Mouse (Mus musculus): ENCODE results near the gene Olfr875.
"Not testable (repeated sequence)": the region's sequence is repeated elsewhere in the genome, so short reads cannot be mapped to it uniquely, and the experiment has no call there.

Gene Olfr875

DNA sequence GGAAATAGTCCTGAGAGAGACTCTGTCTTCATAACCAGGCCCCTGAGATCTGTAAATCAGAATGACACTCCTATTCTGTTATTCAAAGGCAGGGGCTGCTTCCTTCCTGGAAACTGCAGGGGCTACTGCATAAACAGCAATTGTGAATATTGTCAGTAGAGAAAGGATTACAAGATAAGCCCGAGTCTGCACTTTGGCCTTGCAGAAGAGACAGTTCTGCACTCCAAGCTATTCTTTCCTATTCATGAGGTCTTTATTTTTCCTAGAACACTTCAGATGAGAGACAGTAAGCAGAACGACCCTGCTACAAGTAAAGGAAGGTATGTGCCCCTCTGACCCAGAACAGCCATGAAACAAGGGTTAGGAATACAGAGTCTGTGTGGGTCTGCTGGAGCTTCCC lies at the start of gene Olfr875:
Gene Olfr875, plus strand, starts transcription at position 99 of the 400 bp plus-strand sequence.
- no peak for DNase-seq (ENCODE audit: low spot score in 2 of 2)

DNA sequence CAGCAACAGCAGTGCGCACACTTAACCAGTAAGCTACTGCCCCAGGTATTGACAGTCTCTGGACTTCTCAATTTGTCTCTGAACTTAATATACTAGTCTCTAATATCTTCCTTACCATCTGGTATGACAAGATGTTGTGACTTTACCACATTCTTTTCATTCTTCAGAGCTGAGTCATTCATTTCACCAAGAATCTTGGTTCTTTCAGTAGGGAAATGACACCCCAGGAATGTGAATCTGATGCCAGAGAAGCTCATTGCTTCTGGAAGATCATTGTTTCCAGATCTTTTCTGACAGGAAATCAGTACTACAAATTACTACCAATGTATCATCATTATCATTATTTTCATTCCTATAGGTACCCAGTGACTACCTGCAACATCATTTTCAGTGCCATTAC lies 37.3 kb upstream of the Olfr875 start:
- DNase-seq (ENCODE audit: low spot score in 2 of 2), result no peak

DNA sequence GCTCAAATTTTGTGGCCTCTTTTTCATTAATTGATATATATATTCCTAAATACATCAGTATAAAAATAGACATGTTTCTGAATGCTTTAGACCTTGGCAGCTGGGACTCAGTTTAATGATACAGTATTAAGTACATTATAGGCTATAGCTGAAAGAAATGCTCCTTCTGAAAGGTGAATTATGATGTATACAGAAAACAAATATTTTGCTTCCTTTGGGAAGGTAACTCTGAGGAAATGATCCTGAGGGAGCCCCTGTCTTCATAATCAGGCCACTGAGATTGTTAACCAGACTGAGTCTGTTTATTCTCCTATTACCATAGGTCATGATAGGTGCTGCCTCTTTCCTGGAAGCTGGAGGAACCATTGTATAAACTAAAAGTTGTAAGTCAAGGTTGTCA lies 26.9 kb upstream of the Olfr875 start, which contains the start of gene Olfr874:
Gene Olfr874, plus strand, starts transcription at position 301 of the 400 bp plus-strand sequence.
- DNase-seq (ENCODE audit: low spot score in 2 of 2), result no peak

DNA sequence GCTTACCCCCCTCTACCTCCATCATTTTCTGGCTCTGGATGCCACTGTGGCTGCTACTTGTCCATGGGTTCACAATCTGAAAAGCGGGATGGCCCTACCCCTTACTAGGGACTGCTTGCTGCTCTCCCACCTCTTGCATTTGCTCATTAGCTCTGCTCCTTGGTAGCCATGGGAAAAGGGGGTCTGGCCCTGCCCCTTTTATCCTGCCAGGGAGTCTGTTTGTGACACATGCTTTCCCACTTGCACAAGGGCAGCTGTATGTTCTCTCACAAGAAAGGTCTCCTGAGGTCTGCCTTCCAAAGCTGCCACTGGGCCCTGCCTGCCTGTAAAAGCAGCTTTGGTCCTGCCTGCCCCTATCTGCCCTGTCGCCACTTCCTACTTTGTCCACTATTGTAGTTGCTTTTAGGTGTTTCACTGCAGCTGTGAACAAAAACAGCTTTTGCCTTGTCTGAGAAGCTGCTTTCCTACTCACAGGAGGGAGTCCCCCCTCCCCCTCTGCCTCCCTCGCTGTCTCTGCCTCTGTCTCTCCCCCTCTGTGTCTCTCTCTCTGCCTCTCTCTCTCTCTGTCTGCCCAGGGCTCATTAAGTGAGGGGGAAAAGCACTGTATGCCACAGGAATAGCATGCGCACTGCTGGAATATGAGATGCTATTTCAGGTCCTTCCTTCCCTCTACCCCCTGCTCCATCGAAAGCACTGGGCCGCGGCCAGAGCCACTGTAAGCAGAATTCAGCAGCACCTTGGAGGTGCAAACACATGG lies 21.2 kb upstream of the Olfr875 start:
- DNase-seq (ENCODE audit: low spot score in 2 of 2), result peak; percentile 12 to 36

DNA sequence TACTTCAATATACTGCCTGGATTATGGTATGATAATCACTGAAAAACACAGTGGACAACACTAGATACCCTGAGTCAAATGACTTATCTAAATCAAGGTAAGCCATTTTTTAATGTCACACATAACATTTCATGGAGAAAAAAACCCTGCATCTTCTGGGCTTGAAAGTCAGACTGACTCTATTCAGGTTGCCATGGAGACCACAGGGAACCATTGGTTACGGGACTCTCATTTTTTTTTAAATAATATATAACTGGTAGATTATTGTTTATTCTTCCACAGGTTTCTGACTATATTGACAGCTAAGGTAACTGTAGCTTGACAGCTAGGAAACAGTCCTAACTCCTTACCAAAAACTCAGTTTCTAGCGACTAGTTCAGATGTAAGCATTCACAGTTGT lies 20.2 kb upstream of the Olfr875 start:
- DNase-seq (ENCODE audit: low spot score in 2 of 2), result no peak

DNA sequence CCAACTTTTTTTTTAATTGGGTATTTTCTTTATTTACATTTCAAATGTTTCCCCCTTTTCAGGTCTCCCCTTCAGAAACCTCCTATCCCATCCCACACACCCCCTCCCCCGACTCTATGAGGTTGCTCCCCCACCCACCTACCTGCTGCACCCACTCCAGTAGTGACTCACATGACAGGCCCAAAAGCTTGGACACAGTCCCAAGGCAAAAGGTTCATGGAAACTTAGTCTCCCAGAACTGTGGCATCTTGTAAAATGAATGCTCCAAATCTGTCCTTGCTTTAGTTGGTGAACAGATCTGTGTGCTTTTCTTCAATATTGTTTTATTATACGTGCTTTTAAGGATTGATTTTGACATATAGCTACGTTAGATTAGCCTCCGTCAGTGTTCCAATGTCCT lies 19.7 kb upstream of the Olfr875 start:
- DNase-seq (ENCODE audit: low spot score in 2 of 2), result no peak

DNA sequence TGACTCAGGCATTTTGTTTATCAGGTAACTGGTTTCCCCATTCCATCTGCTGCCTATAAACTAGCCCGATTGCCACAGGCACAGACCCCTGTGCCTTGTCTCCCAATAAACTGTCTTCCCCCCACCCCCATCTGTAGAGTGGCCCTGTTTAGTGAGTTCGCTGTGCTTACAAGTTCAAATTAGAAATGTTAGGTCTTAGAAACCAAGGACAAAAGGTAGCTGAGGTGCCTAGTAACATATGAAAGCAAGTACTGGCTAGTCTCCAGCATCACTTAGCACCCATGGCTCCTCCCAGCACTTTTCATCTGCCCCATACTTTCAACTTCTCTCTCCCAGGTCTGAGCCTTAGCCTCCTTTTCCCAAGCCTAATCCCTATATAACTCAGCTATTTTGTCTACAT lies 9.9 kb upstream of the Olfr875 start:
- no peak for DNase-seq (ENCODE audit: low spot score in 2 of 2)

DNA sequence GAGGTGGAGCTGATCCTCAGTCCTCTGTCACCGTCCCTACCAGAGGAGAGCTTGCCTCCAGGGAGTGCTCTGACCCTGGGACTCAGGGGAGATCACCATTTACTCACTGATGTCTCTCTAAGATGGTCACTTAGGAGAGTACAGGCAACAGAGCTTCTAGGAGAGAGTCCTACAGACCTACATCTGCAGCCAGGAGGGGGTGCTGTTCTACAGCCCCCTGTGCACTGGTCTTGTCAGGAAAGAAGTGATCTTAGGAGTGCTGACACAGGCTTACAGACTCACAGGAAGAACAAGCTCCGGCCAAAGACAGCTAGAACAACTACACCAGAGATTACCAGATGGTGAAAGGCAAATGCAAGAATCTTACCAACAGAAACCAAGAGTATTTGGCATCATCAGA lies 9.1 kb upstream of the Olfr875 start:
- no peak for DNase-seq (ENCODE audit: low spot score in 2 of 2)

DNA sequence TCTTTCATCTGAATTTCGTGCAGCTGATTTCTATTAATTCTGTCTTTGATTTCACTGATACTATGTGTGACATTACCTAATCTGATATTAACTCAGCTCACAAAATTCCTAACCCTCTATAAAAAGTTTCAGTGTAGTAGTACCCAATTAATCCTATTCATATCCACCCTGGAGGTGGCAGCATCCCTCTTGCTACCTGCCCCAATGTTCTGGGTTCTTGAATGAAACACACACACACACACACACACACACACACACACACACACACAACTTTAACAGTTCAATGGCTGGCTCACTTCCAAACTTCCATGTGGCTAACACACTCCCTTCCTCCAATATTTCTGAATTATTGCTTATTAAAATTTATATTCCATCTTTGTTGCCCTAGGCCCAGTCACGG lies 996 bp upstream of the Olfr875 start:
- DNase-seq (ENCODE audit: low spot score in 2 of 2), result no peak

DNA sequence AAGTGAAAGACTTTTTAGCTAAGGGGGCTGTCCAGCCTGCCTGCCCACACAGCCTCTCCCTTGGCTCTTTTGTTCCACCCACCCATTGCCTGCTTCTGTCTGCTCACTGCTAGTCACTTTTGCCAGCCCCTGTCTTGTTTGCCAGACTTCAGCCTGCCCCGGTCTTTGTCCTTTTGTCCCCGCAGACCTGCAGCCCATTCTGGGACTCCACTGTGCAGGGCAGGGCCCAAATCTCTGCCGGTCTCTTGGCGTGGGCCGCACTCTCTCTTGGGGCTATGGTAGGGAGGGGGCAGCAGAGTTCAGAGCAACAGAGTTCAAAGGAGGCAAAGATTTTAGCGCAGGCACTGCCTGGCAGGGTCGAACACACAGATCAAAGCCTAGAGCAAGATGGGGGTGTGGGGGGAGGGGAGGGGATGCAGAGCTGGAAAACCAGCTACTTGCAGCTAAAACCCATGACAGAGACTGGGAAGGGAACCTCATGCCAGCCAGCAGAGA lies 11.2 kb downstream of the Olfr875 start:
- peak in 1 of 2 experiments; percentile 6 for DNase-seq (ENCODE audit: low spot score in 2 of 2)

DNA sequence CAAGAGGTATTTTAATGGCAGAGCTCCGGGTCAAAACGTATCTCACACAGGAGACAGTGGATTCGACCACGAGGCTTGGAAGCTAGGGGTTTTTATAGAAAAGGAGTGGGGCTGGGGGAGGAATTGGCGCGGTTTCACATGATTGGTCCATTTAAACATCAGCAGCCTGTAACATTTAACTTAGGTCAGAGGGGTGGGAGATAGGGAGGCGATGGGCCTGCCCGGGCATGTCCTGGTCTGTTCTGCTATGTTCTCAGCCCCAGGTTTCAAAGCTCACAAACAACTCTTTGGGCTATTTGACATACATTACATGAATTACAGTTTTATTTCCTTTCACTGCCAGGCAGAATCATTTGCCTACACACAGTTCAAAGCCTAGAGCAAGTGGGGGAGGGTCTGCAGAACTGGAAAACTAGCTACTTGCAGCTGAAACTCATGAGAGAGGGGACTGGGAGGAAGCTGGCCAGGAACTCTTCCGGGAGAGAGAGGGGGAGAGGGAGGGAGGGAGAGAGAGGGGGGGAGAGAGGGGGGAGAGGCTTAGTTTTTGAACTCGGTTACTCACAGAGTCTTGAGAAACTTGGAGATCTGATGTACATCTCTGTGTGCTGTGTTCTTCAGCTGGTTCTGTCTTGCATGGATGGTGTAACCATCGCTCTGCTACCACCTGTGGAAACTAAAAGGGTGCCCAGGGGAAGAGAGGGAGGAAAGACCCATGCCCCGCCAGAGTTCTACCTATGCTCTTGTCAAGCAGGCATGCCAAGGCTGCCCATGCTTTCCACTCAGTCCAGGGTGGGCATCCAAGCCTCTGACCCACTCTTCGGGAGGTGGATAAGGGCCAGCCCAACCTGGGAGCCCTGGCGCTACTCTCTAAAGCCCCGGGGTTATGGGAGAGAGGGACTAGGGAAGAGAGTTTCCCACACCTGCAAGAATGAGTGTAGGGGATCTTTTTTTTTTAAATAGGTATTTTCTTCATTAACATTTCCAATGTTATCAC lies 12.0 kb downstream of the Olfr875 start:
- DNase-seq (ENCODE audit: low spot score in 2 of 2), result not testable (repeated sequence)

DNA sequence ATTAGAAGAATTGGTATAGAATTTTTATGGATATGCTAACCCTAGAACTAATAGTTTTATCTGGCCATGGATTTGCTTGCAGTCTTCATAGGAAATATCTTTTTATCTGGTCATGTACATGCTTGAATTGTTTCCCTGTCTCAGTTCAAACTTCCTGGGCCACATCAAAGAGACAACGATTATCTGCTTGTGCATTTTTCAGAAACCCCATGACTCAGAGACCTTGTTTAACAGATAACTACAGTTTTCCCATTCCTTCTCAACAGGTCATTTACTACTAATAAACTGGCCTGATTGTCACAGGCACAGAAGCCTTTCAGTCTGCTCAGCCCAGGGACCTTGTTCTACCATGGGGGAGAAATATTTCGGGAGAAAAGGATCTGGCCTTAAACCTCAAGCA lies 14.8 kb downstream of the Olfr875 start:
- DNase-seq (ENCODE audit: low spot score in 2 of 2), result no peak

DNA sequence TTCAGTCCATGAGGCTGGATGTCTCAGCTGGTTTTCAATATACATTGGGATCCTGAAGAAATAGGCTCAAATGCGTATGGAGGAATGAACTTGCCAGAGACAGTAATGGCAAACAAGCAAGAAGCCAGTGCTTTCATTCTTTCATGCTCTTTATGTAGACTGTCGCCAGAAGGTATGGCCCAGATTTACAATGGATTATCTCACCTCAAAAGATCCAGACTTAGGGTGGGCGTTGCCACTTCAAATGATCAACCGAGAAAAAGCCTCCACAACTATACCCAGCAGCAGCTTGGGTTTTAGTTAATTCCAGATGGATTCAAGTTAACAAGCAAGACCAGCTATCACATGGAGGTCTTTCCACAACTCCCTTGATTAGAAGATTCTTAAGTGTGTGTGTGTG lies 30.4 kb downstream of the Olfr875 start:
- DNase-seq (ENCODE audit: low spot score in 2 of 2), result peak in 1 of 2 experiments; percentile 63

DNA sequence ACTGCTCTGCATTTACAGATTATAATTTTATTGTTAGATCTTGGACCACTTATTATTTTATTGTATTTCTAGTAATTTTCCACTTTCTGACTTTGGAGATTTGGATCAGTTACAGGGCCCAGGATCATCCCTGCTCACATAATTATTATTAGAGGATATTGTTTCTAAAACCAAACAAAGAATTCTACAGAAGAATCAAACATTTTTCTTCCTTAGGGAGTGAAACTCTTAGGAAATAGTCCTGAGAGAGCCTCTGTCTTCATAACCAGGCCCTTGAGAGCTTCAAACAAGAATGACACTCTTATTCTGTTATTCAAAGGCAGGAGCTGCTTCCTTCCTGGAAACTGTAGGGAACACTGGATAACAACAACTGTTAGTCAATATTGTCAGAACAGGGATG lies 31.1 kb downstream of the Olfr875 start, which contains the start of gene Olfr876:
Gene Olfr876, plus strand, starts transcription at position 301 of the 400 bp plus-strand sequence.
- DNase-seq (ENCODE audit: low spot score in 2 of 2), result no peak

DNA sequence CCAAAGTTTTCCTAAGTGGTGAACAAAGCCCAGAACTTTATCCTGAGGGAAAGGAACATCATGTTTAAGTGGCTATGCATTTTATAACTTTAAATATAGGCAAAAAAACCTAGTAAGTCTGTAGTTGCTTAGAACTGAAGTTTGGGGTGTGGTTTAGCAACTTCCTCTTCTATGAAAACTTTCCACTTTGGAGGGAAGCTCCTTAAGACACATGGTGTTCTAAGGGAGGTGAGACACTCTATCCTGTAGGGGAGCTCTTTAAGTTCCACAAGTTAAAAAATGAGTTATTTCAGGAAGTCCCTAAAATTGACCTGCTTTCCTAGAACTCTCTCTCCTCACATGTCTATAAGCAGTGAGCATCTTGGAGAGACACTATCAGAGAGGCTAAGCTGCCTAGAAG lies 35.6 kb downstream of the Olfr875 start:
- DNase-seq (ENCODE audit: low spot score in 2 of 2), result no peak

DNA sequence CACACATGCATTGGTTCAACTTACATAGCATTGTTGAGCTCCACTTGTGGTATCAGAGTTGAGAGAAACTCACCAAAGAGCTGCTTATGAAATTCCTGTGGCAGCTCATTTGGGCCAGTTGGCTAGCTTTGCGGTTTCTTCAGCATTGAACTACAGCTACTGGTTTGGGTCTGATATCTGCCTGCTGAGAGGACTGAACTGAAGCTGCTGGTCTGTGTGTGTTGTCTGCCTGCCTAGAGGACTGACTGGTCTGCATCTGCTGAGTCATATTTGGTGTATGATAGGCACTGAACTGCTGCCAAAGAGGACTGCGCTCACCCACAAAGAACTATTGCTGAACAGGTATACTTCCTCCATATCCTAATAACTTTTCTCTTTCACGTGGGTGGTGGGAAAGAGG lies 36.8 kb downstream of the Olfr875 start:
- DNase-seq (ENCODE audit: low spot score in 2 of 2), result no peak

DNA sequence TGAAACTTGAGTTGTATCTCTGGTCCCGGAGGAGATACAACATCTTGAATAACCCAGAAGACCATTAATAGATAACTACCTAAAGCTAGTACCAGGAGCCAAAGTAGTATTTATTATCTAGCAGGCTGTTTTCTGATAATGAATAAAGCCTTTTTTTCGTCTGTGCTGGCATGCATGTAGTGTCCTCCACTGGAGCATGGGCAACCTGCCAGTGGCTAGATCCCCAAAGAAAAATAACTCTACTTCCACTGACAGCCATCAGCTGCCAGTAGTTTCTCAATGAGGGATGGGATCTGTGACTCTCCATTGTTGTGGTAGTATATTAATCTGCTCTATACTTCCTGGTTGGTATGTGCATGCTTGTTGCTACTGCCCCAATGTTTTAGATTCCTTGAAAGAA lies 37.3 kb downstream of the Olfr875 start:
- no peak for DNase-seq (ENCODE audit: low spot score in 2 of 2)

DNA sequence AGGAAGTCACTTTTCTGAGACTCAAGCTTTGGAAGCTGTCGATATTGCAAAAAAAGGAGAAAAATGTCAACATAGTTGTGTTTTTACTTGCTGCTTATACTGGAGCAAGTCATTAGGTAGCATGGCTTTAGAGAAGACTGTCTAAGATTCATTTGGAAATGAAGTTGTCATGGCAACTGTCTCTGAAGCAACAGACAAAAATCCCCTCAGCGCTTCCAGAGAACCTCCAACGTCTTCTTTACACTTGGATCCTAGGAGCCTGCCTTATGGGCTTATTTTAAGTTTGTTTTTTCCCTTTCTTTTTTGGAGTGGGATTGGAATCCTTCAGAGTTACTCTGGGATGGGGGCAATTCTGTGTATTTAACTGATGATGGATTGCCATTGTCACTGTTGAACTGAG lies 43.0 kb downstream of the Olfr875 start:
- peak in 1 of 2 experiments; percentile 56 for DNase-seq (ENCODE audit: low spot score in 2 of 2)

Data from frontal cortex, postnatal 36 days (tissue).